Mouse (Mus musculus): ENCODE measurements around the gene Cep95.

- TF ChIP-seq CTCF (IDR thresholded peaks at IDR 0.05; ENCODE audit: low read depth, low read length) = no peak
- no peak for TF ChIP-seq POLR2A (IDR thresholded peaks at IDR 0.05; ENCODE audit: borderline replicate concordance, low read depth, low read length)
These were observed 26.8 kb upstream of the Cep95 start for GRCm38 (mm10) chr11:106762139-106762799.

Data from bone marrow macrophage, adult 2 months (primary cell).